Mouse (Mus musculus) heart, postnatal 36 days (tissue): ENCODE data around the gene Ccdc88b. TPM values are rescaled to one million over a fixed set of nuclear protein-coding genes. Genes with fewer than 3 reads are reported as not detected.
A peak's percentile ranks its signal among the peaks of the same experiment; 100 is the strongest.
"Not testable (repeated sequence)": the region's sequence is repeated elsewhere in the genome, so short reads cannot be mapped to it uniquely, and the experiment has no call there.

Experiments
- DNase-seq, 2 experiments: peaks; one replicate each; pipeline ENCODE4 v3.0.0; 2021 to 2022
- intact Hi-C: fragments of 180-260 bp; cut with DNase I; formaldehyde crosslinking; loops from one replicate; pipeline ENCODE4 v1.15.1; 2025
- total RNA-seq, 2 experiments: library from RNA; stranded (reverse); gene quantifications; 2 replicates each; pipeline ENCODE4 v1.2.3; 2021

Ccdc88b gene
- total RNA-seq, result under 1 TPM; 0.69 to 0.92 TPM

- intact Hi-C loops, result no loop called here
- DNase-seq, result peak in 1 of 2 experiments; percentile 26
These were observed at the start of gene Ccdc88b for GRCm38 (mm10) chr19:6858031-6858430. TSS of gene Ccdc88b (minus strand) at chr19:6858211.

- intact Hi-C loops, result no loop called here
- no peak for DNase-seq
These were observed 49.1 kb upstream of the Ccdc88b start for GRCm38 (mm10) chr19:6907094-6907493.

- intact Hi-C loops, result no loop called here
- no peak for DNase-seq
These were observed 48.2 kb upstream of the Ccdc88b start for GRCm38 (mm10) chr19:6906199-6906598.

GRCm38 (mm10) chr19:6905498-6906159 is 47.6 kb upstream of the Ccdc88b start:
- intact Hi-C loops, result no loop called here
- DNase-seq, result no peak

- no peak for DNase-seq
- intact Hi-C loops, result no loop called here
These were observed 46.8 kb upstream of the Ccdc88b start for GRCm38 (mm10) chr19:6904846-6905245.

GRCm38 (mm10) chr19:6903031-6903430 is 45.0 kb upstream of the Ccdc88b start:
- intact Hi-C loops, result no loop called here

GRCm38 (mm10) chr19:6899641-6900040 is 41.6 kb upstream of the Ccdc88b start:
- no peak for DNase-seq
- intact Hi-C loops, result no loop called here

More at GRCm38 (mm10) chr19:6903031-6903430, 45.0 kb upstream of the Ccdc88b start:
- no peak for DNase-seq

- intact Hi-C loops, DNase-seq: not testable (repeated sequence)
These were observed 37.7 kb upstream of the Ccdc88b start for GRCm38 (mm10) chr19:6895608-6896305.

- intact Hi-C loops, result no loop called here
- DNase-seq, result no peak
These were observed 35.9 kb upstream of the Ccdc88b start for GRCm38 (mm10) chr19:6893731-6894451.

- no peak for DNase-seq
- intact Hi-C loops, result no loop called here
These were observed 34.5 kb upstream of the Ccdc88b start for GRCm38 (mm10) chr19:6892512-6892911.

- DNase-seq, result no peak
- intact Hi-C loops, result no loop called here
These were observed 20.0 kb upstream of the Ccdc88b start for GRCm38 (mm10) chr19:6877965-6878364.

- no peak for DNase-seq
These were observed 18.8 kb upstream of the Ccdc88b start for GRCm38 (mm10) chr19:6876799-6877198.

GRCm38 (mm10) chr19:6875834-6876233 is 17.8 kb upstream of the Ccdc88b start:
- intact Hi-C loops, result no loop called here

More at GRCm38 (mm10) chr19:6876799-6877198, 18.8 kb upstream of the Ccdc88b start:
- intact Hi-C loops, result no loop called here

GRCm38 (mm10) chr19:6874257-6874656 is 16.2 kb upstream of the Ccdc88b start:
- intact Hi-C loops, result no loop called here

More at GRCm38 (mm10) chr19:6875834-6876233, 17.8 kb upstream of the Ccdc88b start:
- no peak for DNase-seq

GRCm38 (mm10) chr19:6872701-6873100 is 14.7 kb upstream of the Ccdc88b start:
- intact Hi-C loops, result no loop called here
- DNase-seq, result no peak

More at GRCm38 (mm10) chr19:6874257-6874656, 16.2 kb upstream of the Ccdc88b start:
- no peak for DNase-seq

- DNase-seq, result no peak
- intact Hi-C loops, result loop anchor here (2.0 kb wide), 1 partner anchor 37 kb away; the partner anchor contains the start of gene Trmt112
These were observed 13.7 kb upstream of the Ccdc88b start for GRCm38 (mm10) chr19:6871574-6872271.

- DNase-seq, result peak; percentile 53
- intact Hi-C loops, result no loop called here
These were observed 11.3 kb upstream of the Ccdc88b start for GRCm38 (mm10) chr19:6869355-6869754.

GRCm38 (mm10) chr19:6861451-6861850 is 3.4 kb upstream of the Ccdc88b start:
- intact Hi-C loops, result no loop called here
- DNase-seq, result no peak

GRCm38 (mm10) chr19:6860706-6861105 is 2.7 kb upstream of the Ccdc88b start:
- intact Hi-C loops, result no loop called here
- DNase-seq, result no peak

- intact Hi-C loops, result no loop called here
- no peak for DNase-seq
These were observed 2.0 kb upstream of the Ccdc88b start for GRCm38 (mm10) chr19:6859971-6860370.
